Comparison of ENCODE assay signal across 12 mouse cellular contexts in the genomic region with DNA sequence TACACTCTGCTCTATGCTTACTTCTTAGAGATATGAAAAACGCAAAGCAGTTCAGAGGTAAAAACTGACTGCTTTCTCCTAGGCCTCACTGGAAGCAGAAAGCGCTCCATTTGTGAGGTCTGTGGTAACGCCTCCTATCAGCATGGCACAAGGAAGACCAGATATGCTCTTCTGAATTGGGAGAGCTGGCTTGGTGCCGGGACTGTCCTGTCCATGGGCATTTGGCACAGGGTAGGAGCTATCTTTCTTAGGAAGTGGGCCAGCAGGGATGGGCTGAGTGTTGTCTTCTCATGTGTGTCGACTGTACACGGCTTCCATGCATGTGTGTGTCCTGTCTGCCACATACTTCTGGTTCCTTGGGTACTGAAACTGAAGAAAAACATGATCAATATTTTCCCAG.
DNase-seq lines count a peak whose midpoint lies in the region.
"Had no signal": no experiment of that assay in that cellular context is flagged by ENCODE, and none has a peak within 500 bp of the region (broad histone marks: within the 10 kb centered on the region; RNA-seq: fewer than 3 reads in every experiment).

No protein-coding gene starts in this region.

- DNase-seq in cerebellum, postnatal 10 days = peak; percentile 48 to 54
- DNase-seq in cerebellum, adult 9-10 months = no peak
- DNase-seq in left cerebral cortex, postnatal 4 days = peak; percentile 12
- no peak for DNase-seq in left cerebral cortex, adult 18-20 months (ENCODE audit: low spot score in 2 of 2)
- peak; percentile 15 for DNase-seq in ovary, postnatal 36 days (ENCODE audit: low spot score)
- DNase-seq in ovary, postnatal 14 days (ENCODE audit: low spot score) = no peak
- DNase-seq: adrenal gland, adult 8-10 months; adrenal gland, postnatal 25 days; cerebellum, adult 18-20 months; cerebellum, adult 9-11 months; gastrocnemius, postnatal 10 days; gastrocnemius, postnatal 36 days had no signal

- intact Hi-C loops in left cerebral cortex, postnatal 4 days (cut with DNase I) = loop anchor here (5.0 kb wide), 1 partner anchor 345 kb away; no protein-coding TSS in a partner anchor

Comparison
In these comparisons a context has a peak if more than half of its experiments do, and no peak if none do; other contexts are left out.
1. DNase-seq: peak in cerebellum, postnatal 10 days (2 of 2), left cerebral cortex, postnatal 4 days (single experiment) and ovary, postnatal 36 days (single experiment); none in cerebellum, adult 9-10 months (single experiment), left cerebral cortex, adult 18-20 months (0 of 2) and ovary, postnatal 14 days (single experiment).